Mouse (Mus musculus): ENCODE data around the gene Slc17a7.
"Not testable (repeated sequence)": the region's sequence is repeated elsewhere in the genome, so short reads cannot be mapped to it uniquely, and the experiment has no call there.

The Slc17a7 gene

DNA sequence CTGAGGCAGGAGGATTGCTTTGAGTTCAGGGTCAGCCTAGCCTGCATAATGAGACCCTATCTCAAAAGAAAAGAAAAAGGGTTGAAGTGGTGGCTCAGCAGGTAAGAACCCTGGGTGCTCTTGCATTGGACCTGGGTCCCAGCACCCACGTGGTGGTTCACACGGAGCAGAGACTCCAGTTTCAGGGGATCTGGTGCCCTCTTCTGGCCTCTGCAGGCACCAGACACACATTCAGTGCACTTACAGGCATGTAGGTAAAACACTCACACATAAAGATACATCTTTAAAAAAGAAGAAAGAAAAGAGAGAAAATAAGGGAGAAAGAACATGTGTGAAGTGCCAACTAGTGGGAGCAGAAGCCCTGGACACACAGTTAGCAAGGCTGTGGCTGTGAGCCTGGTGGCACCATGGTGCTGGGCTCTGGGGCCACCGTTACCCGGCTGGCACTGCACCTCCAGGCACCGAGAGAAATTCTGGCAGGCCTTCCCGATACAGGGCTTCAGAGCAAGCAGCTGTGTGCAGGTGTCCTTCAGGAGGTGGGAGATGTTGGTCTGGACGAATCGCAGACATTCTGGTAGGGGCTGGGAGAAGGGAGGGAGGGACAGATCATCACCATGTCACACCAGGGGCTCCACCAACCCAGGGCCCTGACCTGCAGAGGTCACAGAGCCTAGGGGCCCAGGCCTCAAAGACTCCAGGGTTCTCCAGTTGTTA is 30.1 kb upstream of the Slc17a7 start:
- peak; percentile 36 for DNase-seq

DNA sequence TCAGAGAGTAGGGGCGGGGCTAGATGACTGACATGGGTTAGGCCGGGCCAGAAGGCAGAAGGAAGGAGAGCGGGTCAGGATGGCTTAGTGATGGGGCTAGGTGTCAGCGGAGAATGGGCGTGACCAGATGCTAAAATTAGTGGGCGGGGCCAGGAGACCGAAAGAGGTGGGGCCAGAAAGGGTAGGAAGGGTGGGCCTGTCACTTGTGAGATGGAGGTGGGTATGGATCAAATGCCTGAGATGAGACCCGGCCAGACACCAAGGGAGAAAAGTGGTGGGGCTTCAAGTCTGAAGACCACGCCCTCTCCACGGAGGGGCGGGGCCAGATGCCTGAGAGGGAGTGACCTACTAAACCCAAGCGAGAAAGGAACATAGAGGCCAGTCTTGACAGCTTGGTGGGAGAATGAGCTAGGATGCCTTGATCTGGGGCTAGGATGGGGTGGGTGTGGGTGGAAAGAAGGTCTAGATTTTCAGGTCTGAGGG is 29.2 kb upstream of the Slc17a7 start:
- DNase-seq = peak; percentile 58

DNA sequence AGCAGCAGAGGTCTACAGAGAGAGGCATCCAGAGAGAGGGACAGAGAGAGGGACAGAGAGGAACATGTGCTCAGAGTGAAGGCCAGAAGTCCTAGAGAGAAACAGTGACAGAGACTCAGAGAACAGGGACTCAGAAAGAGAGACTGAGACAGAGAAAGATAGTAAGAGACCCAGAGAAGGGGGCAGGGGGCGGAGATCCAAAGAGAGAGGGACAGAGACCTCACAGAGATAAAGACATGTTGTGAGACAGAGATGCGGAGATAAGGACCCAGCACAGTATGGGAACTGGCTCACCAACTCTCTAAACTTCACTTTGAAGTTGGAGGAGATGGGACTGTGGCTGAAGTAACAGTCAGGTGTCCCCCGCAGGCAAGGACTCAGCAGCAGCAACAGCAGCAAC is 28.4 kb upstream of the Slc17a7 start:
- no peak for DNase-seq

DNA sequence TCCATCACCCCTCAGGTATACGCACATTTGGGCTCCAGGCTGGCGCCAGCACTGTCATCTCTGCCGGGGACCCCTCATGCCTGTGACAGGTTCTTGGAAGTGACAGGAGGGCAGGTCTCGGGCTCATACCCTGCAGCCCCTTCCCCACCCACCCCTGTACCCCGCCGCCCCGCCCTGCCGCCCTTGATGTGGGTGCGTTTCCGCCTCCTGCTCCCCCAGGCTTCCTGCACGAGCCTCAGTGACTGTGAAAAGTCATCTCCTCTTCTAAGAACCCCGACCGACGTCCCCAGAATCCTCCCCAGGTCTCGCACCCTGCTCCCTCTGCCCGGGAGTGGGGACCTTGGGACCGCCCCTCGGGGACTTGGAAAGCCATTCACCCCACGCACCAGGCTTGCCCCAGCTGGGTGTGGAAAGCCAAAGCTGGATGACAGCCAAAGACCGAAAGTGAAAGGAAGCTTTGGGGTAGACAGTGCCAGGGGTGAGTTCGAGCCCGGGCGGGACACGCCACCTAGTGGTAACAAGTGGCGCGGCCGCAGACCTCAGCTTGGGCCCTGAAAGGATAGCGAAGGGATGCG is 27.7 kb upstream of the Slc17a7 start, which contains the start of the genes Gm45713 and Flt3l:
Gene Gm45713 (minus strand): TSS at position 239 of the 575 bp plus-strand sequence.
Gene Flt3l (minus strand): TSS at position 440 of the 575 bp plus-strand sequence.
- peak; percentile 91 for DNase-seq

DNA sequence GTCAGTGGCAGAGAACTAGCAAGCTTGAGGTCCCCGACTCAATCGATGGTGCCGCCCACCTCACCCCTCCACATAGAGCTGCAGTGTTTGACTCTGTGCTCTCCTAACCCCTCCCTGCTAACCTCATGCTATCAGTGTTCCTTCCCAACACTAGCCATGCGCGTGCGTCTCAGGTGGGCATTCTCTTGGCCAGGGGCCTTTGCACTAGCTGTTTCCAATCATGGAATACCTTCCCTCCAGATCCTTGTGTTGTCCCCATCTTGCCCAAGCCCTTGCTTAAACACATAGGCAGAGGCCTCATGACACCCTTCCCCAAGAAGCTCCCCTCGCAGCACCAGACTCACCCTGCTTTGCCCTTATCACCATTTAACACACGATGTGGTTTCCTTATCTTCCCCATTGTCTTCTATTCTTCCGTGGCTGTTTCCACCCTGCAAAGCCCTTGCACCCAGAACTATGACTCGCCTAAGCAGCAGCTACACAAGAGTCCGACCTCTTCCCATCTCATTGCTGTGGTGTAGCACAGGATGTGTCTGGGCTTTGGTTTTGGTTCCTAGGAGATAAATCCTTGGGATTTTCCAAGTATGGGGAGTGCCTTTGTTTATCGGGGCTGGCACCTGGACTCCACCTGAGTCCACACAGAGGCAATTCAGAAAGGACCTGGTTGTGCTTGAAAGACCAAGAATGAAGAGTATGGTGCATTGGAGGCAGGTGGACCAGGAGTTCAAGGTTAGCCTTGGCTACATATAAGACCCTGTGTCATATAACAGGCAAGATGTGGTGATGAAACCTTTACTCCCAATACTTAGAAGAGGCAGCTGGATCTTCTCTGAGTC is 26.4 kb upstream of the Slc17a7 start:
- DNase-seq = peak; percentile 41

DNA sequence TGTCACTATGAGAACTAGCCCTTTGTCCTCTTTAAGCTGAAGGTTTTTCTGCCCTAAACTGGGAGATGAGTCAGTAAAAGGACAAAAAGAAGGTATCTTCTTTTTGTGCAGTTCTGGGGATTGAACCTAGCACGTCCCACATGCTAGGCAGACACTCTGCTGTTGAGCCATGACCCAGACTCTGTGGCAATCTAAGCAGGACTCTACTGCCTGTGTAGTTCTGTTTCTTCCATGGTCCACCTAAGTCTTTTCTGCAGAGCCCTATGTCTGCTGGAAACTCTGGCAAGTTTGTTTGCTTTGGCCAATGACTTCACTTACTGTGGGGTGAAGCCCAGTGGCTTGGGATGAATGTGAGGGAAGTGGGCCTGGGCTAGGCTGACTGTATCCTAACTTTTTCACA is 25.3 kb upstream of the Slc17a7 start:
- DNase-seq = no peak

DNA sequence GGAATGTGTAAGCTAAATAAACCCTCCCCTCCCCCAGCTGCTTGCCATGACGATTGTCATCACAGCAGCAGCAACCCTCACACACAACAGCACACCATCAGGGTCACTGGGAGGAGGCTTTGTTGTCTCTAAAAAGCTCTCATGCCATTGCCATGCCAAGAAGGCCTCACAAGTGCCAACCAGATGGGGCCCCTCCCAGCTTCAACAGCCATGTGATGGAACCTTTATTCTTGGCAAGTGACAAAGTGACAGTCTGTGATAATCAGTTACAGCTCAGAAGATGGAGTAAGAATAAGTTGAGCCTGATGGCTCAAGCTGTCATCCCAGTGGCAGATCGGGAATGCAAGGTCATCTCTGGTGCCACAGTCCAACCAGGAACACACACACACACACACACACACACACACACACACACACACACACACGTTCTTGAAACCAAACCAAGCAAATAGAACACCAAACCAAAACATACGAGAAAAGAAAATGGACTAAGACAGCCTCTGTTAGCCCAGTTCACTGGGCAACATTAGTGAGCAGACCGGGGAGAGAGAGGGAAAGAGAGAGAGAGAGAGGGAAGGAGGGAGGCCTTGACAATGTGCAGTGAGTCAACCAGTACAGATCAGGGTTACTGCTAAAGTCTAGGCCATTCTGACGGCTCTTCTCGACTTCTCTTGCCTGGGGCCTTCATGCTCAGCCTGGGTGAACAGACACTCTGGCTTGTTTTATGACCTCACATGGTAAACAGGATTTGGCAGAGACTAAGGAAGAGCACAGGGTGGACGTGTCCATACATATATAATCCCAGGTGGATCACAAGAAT is 23.6 kb upstream of the Slc17a7 start:
- DNase-seq = peak; percentile 28

DNA sequence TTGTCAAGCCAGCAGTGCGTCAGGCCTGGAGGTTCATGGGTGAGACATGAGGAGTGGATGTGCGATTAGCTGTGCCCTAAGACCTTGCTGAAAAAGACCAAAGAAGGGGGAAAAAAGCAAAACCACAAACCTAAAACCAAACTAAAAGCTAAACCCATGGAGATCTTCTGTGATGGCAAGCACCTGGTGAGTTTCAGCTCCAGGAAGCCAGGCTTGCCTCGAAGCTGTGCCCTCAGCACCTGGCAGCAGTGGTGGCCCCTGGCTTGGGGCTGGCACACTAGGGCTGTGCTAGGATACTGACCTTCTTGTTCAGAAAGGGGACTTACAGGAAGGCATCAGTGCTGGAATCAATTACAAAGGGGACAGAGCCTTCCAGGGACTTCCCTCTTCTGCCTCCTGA is 22.4 kb upstream of the Slc17a7 start:
- no peak for DNase-seq

DNA sequence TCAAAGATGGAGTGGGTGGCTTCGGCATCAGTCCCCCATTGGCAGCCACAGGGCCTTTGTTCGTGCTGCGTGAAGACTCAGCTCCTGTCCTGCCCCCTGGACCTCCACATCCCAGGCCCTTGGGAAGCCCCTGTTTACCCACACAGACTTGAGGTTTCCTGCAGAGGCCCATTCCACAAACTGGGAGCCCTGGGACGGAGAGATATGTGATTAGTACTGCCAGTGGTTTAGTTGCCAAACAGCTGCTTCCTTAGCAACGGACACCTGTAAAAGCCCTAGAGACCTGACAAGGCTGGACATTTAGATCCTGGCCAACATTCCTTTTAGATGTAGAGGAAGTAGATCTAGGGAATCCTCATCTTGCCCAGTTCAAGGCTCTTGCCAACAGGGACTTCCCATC is 21.8 kb upstream of the Slc17a7 start:
- DNase-seq = no peak

DNA sequence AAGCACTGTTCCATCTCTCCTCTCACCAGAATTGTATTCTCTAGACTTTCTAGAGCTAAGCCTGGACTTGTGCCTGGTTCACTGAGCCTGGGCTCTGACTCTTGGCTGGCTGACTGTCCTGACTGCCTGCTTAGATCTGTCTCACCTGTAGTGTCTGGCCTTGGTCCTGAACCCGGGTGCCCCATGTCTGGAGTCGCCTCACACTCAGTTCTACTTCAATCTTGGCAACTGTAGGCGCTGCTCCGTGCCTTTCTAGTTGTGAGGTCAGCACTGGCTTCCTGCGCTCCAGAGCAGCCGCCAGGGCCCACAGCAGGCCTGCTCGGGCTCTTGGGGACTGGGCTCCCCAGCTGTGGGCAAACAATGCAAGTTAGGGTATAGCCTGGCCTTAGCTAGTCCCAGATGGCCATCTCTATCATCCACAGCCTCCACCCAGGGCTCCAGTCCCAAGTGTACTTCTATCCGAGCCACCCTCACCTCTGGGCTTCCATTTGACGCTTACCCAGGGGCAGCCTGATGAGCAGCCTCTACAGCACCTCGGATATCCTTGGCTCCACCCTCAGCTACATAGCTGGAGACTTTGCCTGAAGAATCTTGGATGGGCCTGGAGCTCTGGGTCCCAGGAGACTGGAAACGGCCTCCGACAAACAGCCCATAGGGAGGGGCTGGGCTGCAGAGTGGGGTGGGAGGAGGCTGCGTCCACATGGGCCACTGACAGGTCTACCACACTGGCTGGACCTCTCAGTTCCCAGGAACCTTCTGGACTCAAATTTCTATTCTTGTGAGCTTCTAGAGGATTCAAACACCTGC is 19.2 kb upstream of the Slc17a7 start:
- DNase-seq = no peak

DNA sequence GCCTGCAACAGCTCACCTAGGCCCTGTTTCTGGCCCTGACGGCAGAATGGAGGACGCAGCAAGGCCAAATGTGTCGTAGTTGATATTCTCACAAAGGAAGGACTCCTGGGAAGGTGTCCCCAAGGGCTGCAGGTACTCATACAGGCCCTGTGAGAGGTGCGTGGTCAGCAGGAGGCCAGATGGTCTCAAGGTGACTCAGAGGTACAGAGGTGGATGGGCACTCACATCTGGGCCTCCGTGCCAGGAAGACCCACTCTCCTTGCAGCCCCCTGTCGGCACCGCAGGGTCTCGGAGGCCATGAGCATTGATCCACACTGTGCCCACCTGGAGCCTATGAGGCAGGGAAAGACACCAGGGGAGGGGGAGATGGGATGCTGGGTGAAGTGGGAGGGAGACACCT is 18.3 kb upstream of the Slc17a7 start:
- peak; percentile 25 for DNase-seq

DNA sequence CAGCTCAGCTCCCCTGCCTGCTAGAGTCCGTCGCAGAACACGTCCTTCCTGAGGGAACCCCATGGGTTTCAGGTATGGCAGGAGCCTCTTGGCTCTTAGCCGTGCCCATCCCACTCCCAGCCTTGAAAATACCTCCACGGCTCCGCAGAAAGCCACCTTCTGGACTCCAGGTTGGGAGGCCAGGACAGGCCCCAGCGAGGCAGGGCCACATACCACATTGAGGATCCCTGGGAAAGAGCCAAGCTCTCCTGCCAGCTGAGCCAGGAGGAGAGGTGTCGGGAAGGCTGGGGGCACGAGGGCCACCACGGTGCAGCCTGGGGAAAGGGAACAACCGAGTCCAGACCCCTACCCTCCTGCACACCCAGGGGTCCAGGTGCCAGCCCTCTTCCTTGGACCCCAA is 16.5 kb upstream of the Slc17a7 start:
- DNase-seq = peak; percentile 28

DNA sequence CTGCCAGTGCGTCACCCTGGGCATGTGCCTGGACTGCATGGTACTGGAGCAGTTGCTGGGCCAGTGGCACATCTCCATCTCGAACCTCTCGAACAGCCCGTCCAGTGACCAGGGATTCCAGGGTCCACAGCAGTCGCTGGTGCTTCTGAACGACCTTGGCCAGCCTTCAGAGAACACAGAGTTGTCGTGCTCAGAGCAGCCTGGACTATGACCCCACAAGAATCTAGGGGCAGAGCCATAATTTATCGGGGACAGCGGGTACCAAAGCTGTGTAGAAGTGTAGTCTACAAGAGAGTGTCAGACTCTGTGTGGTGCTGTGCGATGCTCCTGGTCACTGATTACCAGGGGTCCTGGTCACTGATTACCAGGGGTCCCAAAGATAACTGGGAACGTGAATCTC is 15.8 kb upstream of the Slc17a7 start:
- peak; percentile 25 for DNase-seq

DNA sequence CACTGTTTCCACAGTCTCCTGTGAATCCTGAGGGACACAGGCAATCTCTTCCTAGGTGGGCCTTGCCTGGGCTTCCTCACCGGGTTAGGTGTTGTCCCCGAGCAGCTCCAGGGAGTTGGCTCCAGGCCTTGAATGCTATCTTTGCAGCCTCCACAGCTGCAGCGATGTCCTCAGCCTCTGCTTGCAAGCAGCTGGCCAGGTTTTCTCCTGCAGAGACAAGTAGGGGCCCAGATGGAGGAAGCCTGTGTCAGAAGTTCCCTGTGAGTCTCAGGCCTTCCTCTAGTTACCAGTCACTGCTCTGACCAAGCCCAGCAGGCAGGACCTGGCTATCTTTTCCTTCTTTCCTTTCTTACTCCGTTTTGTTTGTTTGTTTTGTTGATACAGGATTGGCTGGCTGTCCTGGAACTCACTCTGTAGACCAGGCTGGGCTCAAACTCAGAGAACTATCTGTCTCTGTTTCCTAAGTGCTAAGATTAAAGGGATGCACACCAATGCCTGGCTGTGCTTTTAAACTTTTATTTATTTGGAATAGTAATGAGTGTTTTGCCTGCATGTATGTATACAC is 15.1 kb upstream of the Slc17a7 start:
- DNase-seq = no peak

DNA sequence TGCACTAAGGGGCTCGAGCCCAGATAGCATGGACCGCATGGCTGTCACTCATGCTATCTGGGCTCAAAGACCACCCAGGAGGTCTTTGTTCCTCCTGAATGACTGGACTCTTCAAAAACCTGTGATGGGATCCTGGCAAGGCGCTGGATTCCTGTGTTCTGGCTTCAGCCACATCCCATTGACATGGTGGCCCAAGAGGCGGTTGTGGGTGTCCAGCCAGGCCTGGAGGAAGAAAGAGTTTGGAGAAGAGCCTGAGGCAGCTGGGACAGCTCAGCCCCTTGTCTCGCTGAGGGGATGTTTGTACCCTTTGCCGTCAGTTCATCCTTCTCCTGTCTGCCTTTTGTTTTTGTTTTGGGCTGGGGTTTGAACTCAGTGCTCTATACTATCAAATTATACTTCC is 14.2 kb upstream of the Slc17a7 start:
- peak; percentile 37 for DNase-seq

DNA sequence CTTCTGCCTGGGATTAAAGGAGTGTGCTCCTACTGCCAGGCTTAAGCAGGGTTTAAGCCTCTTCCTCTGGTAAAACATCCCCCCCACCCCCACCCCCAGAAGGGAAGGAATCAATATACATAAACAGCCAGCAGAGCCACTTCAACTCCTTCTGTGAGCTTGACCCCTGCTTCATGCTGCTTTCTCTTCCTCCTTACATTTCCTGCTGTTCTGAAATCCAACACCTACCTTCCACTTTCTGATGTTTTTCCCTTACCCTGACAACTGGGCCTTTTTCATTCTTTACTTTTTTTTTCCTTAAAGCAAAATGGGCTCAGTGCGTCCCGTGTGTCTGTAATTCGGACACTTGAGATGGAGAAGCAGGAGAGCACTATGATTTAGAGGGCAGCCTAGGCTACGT is 13.4 kb upstream of the Slc17a7 start:
- DNase-seq = no peak

DNA sequence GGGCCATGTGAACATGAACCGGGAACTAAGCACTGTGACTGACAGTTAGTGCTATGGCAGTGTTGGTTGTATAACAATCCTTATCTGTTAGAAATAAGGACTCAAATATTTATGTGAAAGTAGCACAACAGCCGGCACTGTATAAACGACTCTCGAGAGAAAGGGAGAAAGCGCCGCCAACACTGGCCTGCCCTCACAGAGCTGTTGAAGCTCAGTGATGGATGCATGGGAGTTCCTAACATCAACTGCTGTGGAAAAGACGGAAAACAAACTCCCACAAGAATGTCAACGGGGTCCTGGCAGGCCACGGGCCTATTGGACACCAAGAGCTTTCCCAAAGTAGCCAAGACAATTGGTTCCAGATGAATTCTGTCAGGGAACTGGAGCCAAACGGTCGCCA is 12.4 kb upstream of the Slc17a7 start:
- peak; percentile 43 for DNase-seq

DNA sequence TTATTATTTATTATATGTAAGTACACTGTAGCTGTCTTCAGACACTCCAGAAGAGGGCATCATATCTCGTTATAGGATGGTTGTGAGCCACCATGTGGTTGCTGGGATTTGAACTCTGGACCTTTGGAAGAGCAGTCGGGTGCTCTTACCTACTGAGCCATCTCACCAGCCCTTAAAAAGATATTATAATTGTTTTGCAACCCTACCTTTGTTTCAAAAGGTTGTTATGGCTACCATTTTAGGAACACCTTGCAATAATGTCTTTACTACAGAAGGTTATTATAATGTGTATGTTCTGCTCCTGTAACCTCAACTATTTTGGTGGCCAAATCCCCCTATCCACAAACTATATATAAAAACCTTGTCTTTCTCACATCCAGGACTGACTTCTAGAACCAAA is 10.7 kb upstream of the Slc17a7 start:
- not testable (repeated sequence) for DNase-seq

DNA sequence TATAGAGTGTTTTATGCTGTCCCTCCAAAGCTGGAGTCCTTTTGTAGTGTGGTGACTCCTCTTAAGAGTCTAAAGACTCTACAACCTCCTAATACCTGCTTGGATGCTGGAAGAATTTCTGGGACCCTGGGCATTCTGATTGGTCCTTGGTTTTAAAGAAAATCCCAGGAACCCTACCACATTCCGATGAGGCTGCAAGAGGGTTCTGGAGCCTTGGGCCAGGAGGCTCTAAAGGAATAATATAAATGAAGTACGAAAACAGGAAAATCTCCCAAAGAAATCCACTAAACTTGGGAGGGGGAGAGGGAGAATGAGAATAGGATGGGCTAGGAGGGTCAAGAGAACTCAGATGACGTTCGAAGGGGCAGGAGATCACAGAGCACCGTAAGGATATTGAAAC is 10.2 kb upstream of the Slc17a7 start:
- DNase-seq = no peak

DNA sequence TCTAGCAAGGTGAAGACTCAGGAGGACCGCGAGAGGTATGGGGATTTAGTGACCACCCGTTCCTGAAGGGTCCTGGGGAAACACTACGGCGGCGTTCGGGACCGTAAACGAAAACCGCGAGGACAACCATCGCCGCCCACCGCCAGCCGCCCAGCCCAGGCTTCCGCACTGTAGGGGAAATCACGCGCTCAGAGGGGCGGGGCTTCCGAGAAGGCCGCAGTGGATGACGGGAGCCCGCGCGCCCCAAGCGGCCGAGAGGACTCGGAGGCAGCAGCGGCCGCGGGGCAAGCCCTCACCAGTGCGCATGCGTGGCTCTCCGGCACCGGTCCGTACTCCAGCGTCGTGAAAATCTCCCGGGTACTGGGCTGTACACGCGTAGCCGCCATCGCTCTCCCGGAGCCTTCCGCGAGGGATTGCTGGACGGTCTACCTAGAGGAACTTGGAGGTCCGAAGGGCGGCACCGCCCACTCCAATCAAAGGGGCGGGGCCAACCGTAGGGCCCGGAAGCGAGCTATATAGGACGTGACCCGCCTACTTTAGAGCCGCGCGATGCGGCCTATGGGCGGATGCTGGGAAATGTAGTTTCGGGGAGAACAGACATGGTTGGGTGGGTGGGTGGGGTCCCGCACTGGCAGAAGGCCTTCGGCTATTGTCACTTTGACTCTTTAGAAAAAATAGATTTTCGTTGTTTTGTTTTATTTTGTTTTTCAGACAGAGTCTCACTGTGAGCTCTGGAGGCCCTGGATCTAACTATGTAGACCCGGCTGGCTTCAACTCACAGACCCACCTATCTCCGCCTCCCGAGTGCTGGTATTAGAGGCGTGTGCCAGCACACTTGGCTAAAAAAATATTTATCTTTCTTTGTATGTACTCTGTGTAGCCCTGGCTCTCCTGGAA is 9.4 kb upstream of the Slc17a7 start, which contains the start of the genes Pih1d1 and Aldh16a1:
Gene Pih1d1 (plus strand): TSS at position 208 of the 897 bp plus-strand sequence.
Gene Aldh16a1 (minus strand): TSS at position 489 of the 897 bp plus-strand sequence.
- DNase-seq = peak; percentile 97
